Mouse (Mus musculus) erythroid progenitor cell, adult 5-6 weeks (primary cell): ENCODE results near the gene Ifit3b. TPM values are rescaled to one million over a fixed set of nuclear protein-coding genes. Genes with fewer than 3 reads are reported as not detected.
"Not testable (repeated sequence)": the region's sequence is repeated elsewhere in the genome, so short reads cannot be mapped to it uniquely, and the experiment has no call there.

ENCODE experiments used
- ATAC-seq: replicated peaks from 2 replicates; pipeline ENCODE4 v1.8.0; 2016; ENCODE audit warnings: moderate number of reproducible peaks, mild to moderate bottlenecking, moderate TSS enrichment, inconsistent platforms; ENCODE audit not compliant: poor library complexity, low FRiP score, severe bottlenecking
- total RNA-seq, 2 experiments: library from RNA; stranded (forward) in 1 of 2; stranded (reverse) in 1 of 2; fragments of 150-400 nt in 1 of 2; fragments of 186-747, 209-891 nt in 1 of 2; gene quantifications; 2 replicates each; pipeline versions ENCODE4 v1.2.3 to v1.2.4; 2015 to 2017; ENCODE audit warnings: low replicate concordance in 2 of 2

Gene Ifit3b
- total RNA-seq, 2 experiments from 2014 or later, result 0.84 TPM; not detected in 1

DNA sequence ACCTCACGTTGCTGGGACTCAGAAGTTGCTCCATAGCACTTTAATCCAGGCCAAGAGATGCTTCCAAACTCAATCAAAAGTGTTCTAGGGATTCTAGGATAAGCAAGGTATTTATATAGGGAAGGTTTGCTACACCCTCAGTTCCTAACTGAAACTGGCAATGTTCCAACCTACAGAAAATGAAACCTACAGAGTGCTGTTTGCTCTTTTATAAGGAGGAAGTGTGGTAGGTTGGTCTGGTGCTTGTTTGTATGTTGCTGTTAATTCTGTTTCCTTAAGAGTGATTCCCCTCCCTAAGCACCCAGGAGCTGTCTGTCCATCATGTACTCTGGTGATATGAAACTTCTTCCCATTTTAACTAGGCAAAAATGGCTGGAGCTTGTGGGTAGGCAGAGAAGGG, 5.9 kb upstream of the Ifit3b start, which contains the start of gene Ifit1bl1:
TSS of gene Ifit1bl1 (minus strand) at position 69 of the 400 bp plus-strand sequence.
- ATAC-seq, result not testable (repeated sequence)

DNA sequence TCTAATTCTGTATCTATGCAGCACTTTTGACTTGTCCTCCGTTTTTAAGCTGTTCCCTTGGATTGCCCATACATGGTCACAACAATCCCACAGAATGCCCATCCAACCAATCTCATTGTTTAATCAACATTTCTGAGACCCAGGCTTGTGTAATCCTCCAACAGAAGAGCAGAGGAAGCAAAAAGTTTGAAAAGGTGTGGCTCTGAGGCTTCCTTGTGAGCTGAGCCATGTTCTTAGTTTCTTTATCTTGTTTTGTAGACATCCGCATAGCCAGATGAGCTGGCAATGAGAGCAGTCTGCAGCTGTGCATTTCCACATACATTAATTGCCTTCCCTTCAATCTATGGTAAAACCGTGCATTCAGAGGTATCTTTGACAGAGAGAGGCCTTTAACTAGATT, 2.3 kb upstream of the Ifit3b start:
- ATAC-seq, result no peak

DNA sequence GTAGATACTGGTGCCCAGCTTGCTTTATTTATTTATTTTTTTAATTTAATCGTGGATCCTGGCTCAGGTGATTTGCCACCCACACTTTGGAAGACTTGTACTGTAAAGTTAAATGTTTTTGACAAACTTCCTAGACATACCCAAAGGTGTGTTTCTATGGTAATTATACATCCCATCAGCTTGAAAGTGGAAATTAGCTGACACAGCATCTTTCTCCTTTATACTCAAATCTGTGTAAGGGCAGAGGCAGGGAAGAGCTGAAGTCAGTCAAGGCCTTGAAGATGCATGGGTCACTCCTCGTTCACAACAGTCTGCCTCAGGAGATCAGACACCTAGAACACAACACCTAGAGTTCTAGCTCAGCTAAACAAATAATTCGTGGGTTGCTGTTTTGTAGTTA, 2.3 kb downstream of the Ifit3b start:
- not testable (repeated sequence) for ATAC-seq

DNA sequence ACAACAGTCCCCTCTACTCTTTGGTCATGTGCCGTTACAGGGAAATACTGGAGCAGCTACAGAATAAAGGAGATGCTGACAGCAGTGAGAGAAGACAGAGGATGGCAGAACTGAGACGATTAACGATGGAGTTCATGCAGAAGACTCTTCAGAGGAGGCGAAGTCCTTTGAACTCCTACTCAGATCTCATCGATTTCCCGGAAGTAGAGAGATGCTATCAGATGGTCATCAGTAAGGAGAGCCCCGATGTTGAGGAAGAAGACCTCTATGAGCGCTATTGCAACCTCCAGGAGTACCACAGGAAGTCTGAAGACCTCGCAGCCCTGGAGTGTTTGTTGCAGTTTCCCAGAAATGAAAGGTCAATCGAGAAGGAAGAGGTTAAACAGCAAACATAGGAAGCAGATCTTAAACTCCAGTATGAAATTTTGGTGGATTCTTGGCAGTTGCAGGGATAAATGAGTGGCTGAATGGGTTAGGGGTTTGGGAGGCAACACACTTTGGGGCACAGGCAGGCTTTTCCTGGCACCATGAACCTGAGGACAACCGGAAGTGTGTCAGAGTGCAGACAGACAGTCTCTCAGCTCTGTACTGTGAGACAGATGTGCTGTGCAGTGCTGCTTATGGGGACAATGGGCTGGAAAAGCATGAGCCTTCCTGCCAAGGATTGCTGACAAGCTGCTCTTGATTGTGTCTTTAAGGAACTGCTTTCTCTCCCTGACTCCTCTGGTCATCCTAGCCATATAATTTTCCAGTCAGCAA, 4.7 kb downstream of the Ifit3b start:
- not testable (repeated sequence) for ATAC-seq

DNA sequence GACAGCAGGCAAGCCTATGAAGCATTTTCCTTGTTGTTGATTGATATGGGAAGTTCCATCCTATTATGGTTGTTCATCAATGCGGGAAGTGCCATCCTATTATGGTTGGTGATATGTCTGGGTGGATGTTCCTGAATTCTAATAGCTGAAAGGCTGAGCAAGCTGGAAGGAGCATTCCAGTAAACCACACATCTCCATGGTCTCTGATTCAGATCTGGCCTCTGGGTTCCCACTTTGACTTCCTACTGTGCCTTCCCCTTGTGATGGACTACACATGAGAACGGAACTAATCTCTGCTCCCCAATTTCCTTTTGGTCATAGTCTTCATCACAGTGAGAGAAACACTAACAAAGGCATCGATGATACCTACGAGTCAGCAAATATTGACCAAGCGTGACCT, 13.1 kb downstream of the Ifit3b start:
- ATAC-seq, result no peak

DNA sequence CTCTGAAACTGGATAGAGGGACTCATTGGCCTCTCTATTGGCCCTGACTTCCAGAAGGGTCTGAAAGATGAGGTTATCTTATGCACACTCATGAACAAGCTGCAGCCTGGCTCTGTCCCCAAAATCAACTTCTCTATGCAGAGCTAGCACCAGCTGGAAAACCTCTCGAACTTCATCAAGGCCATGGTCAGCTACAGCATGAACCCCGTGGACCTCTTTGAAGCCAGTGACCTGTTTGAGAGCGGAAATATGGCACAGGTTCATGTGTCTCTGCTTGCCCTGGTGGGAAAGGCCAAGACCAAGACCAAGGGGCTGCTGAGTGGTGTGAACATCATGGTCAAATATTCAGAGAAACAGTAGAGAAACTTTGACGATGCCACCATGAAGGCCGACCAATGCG, 16.0 kb downstream of the Ifit3b start:
- ATAC-seq, result no peak

DNA sequence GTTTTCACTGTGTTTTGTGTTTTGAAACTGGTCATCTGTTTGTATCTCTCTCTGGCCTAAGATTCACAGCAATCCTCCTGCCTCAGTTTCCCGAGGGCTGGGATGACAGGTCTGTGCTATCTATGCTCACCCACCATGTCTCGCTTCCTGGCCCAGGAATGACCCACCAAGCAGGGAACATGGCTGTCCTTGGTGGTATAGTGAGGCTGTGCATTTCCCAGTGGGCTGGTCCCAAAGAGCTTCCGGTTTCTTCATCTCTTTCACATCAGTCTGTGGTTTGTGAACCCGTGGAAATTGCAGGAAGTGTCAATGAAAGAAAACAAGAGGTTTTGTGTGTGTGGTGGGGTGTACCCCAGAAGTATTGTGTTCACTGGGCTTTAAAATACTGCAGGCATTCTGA, 16.9 kb downstream of the Ifit3b start:
- no peak for ATAC-seq

DNA sequence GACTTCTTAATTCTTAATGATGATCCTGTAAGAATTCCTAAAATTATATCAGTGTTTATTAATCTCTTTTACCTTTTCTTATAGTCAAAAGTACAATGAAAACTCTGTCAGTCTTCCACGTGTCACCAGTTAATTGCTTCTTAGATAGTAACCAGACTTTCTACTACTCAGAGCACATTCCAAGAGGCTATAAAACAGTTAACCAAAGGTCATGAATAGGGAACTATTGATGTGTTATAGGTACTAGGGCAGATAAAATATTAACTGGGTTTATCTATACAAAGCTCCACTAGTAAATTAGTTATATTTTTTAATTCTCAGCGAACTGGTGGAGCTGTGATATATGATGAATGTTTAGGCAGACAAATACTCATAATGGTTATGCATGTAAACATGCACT, 19.7 kb downstream of the Ifit3b start:
- ATAC-seq, result no peak

DNA sequence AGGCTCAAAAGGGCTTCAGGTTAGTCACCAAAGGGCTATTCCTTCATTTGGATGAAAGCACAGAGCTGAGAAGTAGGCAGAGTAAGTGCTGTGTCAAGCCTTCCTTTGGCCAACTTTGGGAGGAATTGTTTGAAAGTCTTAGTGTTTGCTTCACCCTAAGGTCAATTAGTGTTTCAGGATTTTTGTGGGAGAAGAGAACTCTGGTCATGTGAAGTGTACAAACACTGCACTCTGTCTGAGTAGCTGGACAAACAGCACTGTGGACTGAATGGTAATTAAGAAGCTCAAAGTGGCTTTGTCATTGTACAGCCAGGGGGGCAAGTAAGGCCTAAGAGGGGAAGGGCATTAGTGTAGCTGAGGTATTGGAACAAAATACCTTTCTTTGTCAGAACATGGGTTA, 23.7 kb downstream of the Ifit3b start:
- ATAC-seq, result no peak

DNA sequence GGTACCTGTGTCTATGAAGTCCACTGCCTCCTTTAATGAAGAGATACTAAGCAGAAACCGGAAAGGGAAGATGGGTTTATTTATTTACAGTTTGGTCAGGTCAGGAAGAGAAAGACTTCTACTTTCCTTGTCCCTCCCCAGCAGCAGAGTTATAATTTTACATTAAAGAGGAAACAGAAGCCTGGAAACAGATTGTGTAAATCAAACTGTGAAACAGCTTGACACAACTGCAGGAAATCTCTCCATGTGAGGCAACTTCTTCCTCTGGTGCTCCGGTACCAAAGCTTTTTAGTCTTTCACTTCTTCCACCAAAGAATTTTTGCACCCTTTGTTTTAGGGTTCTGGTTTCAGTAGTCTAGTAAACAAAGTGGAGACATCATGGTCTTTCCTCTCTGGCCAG, 25.7 kb downstream of the Ifit3b start:
- ATAC-seq, result no peak

DNA sequence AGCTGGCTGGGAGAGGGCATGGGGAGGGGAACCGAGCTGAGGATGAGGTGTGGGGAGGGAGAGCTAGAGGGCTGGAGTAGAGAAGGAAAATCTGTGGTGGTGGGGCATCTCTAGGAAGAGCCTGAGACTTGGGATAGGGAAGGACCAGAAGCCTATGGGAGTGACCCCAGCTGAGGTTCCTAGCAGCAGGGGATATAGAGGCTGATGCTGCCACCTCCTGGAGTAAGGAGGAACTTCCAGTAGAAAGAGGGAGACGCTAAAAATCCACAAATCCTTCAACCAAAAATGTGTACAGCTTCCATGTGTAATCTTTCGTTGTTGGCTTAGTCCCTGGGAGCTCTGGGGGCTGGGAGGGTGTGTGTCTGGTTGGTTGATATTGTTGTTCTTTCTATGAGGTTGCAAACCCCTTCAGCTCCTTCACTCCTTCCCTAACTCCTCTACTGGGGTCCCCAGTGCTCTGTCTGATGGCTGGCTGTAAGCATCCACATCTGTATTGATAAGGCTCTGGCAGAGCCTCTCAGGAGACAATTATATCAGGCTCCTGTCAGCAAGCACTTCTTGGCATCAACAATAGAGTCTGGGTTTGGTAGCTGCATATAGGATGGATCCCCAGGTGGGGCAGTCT, 29.3 kb downstream of the Ifit3b start:
- peak; percentile 85 for ATAC-seq

DNA sequence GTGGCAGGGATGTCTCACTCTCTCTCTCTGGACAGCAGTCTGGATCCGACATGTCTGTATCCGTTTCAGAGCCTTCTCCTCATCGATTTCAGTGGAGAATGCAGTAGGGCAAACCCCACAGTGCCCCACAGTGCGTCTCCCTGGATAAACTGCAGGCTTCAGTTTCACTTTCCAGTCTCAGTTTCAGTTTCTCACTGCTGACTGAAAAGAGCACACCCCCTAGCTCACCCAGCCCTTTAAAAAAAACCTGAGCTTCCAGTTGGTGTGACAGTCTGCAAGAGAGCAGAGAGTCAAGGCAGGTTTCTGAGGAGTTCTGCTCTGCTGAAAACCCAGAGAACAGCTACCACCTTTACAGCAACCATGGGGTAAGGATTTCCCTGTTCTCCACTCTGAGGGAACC, 32.9 kb downstream of the Ifit3b start, which contains the start of the genes Ifit1bl2 and Ifit1:
TSS of gene Ifit1bl2 (minus strand) at position 121 of the 400 bp plus-strand sequence.
TSS of gene Ifit1 (plus strand) at position 249 of the 400 bp plus-strand sequence.
- ATAC-seq, result peak; percentile 58

DNA sequence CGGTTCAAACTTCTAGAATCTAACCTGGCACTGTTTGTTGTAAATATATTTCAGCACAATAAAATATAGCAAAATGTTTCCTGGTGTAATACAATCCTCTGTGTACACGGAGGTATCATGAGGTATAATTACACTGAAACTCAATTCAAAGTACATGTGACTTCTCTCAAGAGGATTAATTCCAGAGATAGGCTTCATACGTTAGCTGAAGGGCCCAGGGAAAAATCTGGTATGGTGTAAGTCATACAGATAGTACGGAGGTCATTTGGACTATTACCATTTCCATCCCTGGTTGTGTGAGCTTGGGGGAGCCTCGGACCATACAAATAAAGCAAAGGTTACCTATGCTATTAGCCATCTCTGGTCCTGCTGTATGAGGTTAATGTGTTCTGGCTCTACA, 34.8 kb downstream of the Ifit3b start:
- no peak for ATAC-seq

DNA sequence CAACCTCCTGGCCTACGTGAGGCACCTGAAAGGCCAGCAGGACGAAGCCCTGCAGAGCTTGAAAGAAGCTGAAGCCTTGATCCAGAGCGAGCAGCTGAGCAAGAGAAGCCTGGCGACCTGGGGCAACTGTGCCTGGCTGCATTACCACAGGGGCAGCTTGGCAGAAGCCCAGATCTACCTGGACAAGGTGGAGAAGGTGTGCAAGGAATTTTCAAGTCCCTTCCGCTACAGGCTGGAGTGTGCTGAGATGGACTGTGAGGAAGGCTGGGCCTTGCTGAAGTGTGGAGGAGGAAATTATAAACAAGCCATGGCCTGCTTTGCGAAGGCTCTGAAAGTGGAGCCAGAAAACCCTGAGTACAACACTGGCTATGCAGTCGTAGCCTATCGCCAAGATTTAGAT, 39.9 kb downstream of the Ifit3b start:
- ATAC-seq, result not testable (repeated sequence)

DNA sequence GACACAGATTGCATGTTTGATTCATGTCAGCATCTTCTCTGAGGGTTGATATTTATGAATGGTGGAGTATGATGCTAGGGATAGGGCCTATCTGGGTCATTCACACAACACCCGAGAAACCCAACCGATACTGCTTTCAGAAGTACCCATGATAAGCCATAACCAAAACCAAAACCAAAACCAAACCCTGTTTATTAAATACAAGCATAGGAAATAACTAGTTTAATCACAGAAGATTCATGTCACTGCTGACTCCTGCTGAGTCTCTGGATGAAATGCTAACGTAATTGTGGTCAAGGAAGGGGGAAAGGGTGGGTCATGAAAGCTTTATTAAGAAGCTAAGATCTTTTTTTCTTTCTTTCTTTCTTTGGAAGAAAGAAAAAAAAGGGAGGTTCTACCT, 42.5 kb downstream of the Ifit3b start:
- no peak for ATAC-seq

DNA sequence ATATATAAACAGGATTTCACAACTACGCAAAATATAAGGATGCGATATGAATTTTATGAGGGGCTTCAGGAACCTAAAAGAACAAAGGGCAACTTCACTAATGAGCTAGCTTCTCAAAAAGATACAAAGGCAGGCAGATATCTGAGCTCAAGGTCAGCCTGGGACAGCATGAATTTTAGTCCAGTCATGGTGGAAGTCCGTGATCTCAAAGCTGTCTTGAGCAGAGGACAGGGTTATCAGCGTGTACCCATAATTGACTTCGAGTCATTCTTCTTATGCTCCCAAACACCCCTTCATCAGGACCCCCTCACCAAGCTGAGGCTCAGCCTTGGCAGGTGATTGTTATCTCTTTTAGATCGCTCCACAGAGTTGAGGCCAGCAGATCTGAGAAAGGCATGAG, 43.2 kb downstream of the Ifit3b start:
- peak; percentile 52; the same call in 1 of the 2 replicates for ATAC-seq

DNA sequence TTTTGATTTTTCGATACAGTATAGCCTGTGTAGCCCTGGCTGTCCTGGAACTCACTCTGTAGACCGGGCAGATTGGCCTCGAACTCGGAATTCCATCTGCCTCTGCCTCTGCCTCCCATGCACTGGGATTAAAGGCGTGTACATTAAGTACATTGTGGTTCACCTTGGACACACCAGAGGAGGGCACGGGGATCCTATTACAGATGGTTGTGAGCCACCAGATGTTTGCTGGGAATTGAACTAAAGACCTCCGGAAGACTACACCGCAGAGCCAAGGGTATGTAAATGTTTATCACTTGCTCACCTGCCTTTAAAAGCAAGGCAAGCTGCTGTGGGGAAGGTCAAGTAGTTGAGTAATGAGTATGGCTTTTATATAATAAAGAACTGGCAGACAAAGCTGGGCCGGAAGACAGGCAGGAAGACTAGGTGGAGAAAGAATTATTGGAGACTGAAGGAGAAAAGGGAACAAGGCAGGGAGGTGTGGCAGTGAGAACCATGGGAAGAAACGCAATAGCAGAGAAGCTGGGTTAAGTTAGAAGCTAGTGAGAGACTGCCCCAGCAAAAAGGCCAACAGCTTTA, 47.5 kb downstream of the Ifit3b start:
- ATAC-seq, result no peak

DNA sequence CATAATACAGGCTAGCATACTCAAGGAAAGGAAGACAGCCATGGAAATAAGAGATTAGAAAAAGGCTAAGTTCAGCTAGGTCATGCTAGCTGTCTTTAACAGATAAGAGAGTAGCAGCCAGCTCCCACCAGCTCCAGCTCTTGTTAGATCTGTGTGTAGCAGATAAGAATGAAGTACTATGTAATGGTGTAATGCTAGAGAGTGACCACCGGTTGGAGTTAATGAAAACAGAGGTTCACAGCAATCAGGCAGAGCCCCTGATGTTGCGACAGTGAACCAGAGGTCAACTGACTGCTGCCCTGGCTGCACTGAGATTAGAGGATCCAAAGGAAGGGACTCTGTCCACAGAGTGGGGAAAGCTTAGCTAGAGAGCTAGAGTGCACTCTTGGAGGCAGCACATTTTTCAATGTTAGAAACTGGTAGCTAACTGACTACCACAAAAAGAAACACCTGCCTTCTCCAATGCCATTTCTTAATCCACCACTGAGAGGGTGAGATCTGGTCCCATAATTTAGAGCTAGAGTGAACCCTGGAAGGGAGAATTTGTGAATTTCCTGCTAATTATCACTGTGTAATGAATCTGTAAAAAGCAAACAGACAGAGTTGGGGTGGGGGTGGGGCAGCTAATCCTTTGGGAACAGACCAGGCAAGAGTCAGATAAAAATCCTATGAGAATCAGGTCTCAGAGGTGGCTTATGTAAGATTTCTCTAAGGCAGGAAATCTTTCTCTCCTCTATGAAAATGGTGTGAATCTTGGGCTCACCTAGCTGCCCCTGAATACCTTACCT, 48.9 kb downstream of the Ifit3b start:
- peak; percentile 92 for ATAC-seq

DNA sequence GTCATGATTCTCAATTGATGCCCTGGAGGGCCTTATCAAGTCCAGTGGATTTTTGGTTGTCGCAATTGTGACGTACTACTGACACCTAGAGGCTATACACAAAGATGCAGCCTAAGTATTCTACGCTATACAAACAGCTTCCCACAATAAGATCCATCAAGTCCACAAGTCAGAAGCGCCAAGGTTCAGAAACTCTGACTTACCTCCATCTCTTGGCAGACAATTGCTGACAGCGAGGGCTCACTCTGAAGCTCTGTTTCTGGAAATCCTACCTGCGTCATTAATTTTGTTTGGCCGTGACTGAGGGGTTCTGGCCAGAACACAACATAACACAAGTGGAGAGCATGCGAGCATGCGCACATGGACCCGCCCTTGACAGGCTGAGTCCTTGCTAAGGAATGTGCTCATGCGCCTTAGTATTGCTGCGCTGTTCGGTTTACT, 54.3 kb downstream of the Ifit3b start:
- peak; percentile 86 for ATAC-seq

DNA sequence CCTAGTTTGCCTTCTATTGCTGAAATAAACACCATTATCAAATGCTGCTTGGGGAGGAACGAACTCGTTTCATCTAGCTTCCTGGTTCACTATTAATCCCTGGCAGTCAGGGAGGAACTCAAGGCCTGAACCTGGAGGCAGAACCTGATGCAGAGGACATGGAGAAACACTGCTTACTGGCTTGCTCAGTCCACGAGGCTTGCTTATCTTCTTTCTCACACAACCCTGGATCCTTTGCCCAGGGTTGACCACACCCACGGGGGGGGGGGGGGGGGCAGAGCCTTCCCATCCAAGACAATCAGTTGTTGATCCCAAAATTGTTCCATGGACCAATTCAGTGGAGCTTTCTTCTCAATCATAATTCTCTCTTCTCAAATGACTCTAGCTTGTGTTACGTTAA, 55.0 kb downstream of the Ifit3b start:
- peak; percentile 49; the same call in 1 of the 2 replicates for ATAC-seq
